Mouse (Mus musculus) intestine, postnatal 0 days (tissue): ENCODE measurements around the gene Nxpe4. TPM values are rescaled to one million over a fixed set of nuclear protein-coding genes. Genes with fewer than 3 reads are reported as not detected.
A peak's percentile ranks its signal among the peaks of the same experiment; 100 is the strongest.

Experiments used
- ATAC-seq: fragments of 200-750 bp; cut with Nextera tagmentation; 2 replicates; pipeline ENCODE4 v1.8.0; 2017; ENCODE audit warnings: mild to moderate bottlenecking, moderate TSS enrichment, moderate library complexity
- H3K27ac ChIP-seq: fragments of 300-500 bp; sonication (generic); 2 replicates; pipeline ENCODE4 v1.5.1; 2014; ENCODE audit warnings: mild to moderate bottlenecking, low read depth, low read length, moderate library complexity
- H3K27me3 ChIP-seq: fragments of 300-500 bp; sonication (generic); replicated peaks from 2 replicates; pipeline ENCODE4 v1.6.1; 2014; ENCODE audit warnings: low read length, mixed read lengths; ENCODE audit not compliant: control insufficient read depth, insufficient read depth
- H3K36me3 ChIP-seq: fragments of 300-500 bp; sonication (generic); 2 replicates; pipeline ENCODE4 v1.6.1; 2014; ENCODE audit warnings: mild to moderate bottlenecking, moderate library complexity; ENCODE audit not compliant: control insufficient read depth, insufficient read depth
- H3K4me1 ChIP-seq: fragments of 300-500 bp; sonication (generic); replicated peaks from 2 replicates; pipeline ENCODE4 v1.6.1; 2014; ENCODE audit warnings: antibody characterized with exemption, low read length, mixed read lengths; ENCODE audit not compliant: control insufficient read depth, insufficient read depth
- H3K4me2 ChIP-seq: fragments of 300-500 bp; sonication (generic); replicated peaks from 2 replicates; pipeline ENCODE4 v1.6.1; 2014; ENCODE audit warnings: low read depth, mild to moderate bottlenecking, moderate library complexity
- H3K4me3 ChIP-seq: fragments of 300-500 bp; sonication (generic); 2 replicates; pipeline ENCODE4 v1.5.1; 2014; ENCODE audit warnings: low read depth, low read length
- H3K9ac ChIP-seq: fragments of 300-500 bp; sonication (generic); 2 replicates; pipeline ENCODE4 v1.6.1; 2014; ENCODE audit warnings: mild to moderate bottlenecking, low read depth, low read length
- H3K9me3 ChIP-seq: fragments of 300-500 bp; sonication (generic); 2 replicates; pipeline ENCODE4 v1.6.1; 2016; ENCODE audit warnings: mixed run types; ENCODE audit not compliant: control insufficient read depth
- CTCF ChIP-seq: sonication (generic); IDR thresholded peaks from 2 replicates; pipeline ENCODE4 v1.5.1; 2016; ENCODE audit warnings: low read depth, mild to moderate bottlenecking, control low read depth, antibody characterized with exemption, moderate library complexity
- WGBS: fragments of 180-500 bp; shearing (Covaris S2); extraction: QIAGEN DNeasy Blood & Tissue Kit; methylation state at CpG from one replicate; pipeline ENCODE4 v1.1.7; 2014; 5-methylcytosine and 5-hydroxymethylcytosine counted together
- polyA plus RNA-seq: library from polyadenylated mRNA; unstranded; fragments of >200 nt; fragmentation: Nextera tagmentation; extraction: Ambion mirVana; gene quantifications from 2 replicates; pipeline ENCODE4 v1.2.1, GENCODE M21; 2015

Gene Nxpe4
- polyA plus RNA-seq, 1 experiment from 2014 or later, result 2.0 TPM

- 0 out of 2 replicates have a peak, but pooled peaks cover 7% of the 10 kb centered on the region for H3K27me3 ChIP-seq
- peak; percentile 53; the same call in 1 of the 2 replicates for ATAC-seq
- WGBS, result 13% methylated on average over 21 of the region's 21 CpGs
- TF ChIP-seq CTCF, result peak; percentile 85
- peak overlapping the region; percentile 72 for H3K4me2 ChIP-seq
- H3K36me3 ChIP-seq, result no peaks in the 10 kb centered on the region
- no peaks in the 10 kb centered on the region for H3K9me3 ChIP-seq
- H3K9ac ChIP-seq, result no peak overlapping the region
- peak overlapping the region; percentile 35 for H3K4me3 ChIP-seq
- H3K4me1 ChIP-seq, result no peaks in the 10 kb centered on the region
- H3K27ac ChIP-seq, result no peak overlapping the region
Measured at GRCm38 (mm10) chr9:48266286-48267027, 104.6 kb downstream of the Nxpe4 start.

- H3K9me3 ChIP-seq, result no peaks in the 10 kb centered on the region
- whole genome bisulfite sequencing, result 1% methylated on average over 16 of the region's 16 CpGs
- no peak overlapping the region for H3K27ac ChIP-seq
- no peak overlapping the region for H3K9ac ChIP-seq
- H3K4me3 ChIP-seq, result peak overlapping the region; percentile 35
- peak overlapping the region; percentile 72 for H3K4me2 ChIP-seq
- no peaks in the 10 kb centered on the region for H3K4me1 ChIP-seq
- 0 out of 2 replicates have a peak, but pooled peaks cover 7% of the 10 kb centered on the region for H3K27me3 ChIP-seq
- no peak for TF ChIP-seq CTCF
- H3K36me3 ChIP-seq, result no peaks in the 10 kb centered on the region
- no peak for ATAC-seq
Measured at GRCm38 (mm10) chr9:48267028-48267441, 105.2 kb downstream of the Nxpe4 start.

GRCm38 (mm10) chr9:48267960-48268359, 106.1 kb downstream of the Nxpe4 start:
- H3K36me3 ChIP-seq, result no peaks in the 10 kb centered on the region
- H3K4me3 ChIP-seq, result no peak overlapping the region
- ATAC-seq, result no peak
- no peak overlapping the region for H3K4me2 ChIP-seq
- 74% methylated on average over 1 of the region's 1 CpGs for WGBS
- no peak overlapping the region for H3K9ac ChIP-seq
- H3K9me3 ChIP-seq, result no peaks in the 10 kb centered on the region
- TF ChIP-seq CTCF, result no peak
- no peak overlapping the region for H3K27ac ChIP-seq
- H3K27me3 ChIP-seq, result 0 out of 2 replicates have a peak, but pooled peaks cover 7% of the 10 kb centered on the region
- H3K4me1 ChIP-seq, result no peaks in the 10 kb centered on the region

- H3K4me2 ChIP-seq, result no peak overlapping the region
- WGBS, result 92% methylated on average over 15 of the region's 15 CpGs
- ATAC-seq, result no peak
- H3K4me1 ChIP-seq, result no peaks in the 10 kb centered on the region
- H3K27me3 ChIP-seq, result no peaks in the 10 kb centered on the region
- no peaks in the 10 kb centered on the region for H3K36me3 ChIP-seq
- no peak overlapping the region for H3K27ac ChIP-seq
- H3K9me3 ChIP-seq, result no peaks in the 10 kb centered on the region
- TF ChIP-seq CTCF, result no peak
- H3K9ac ChIP-seq, result no peak overlapping the region
- no peak overlapping the region for H3K4me3 ChIP-seq
Measured at GRCm38 (mm10) chr9:48276831-48277230, 115.0 kb downstream of the Nxpe4 start.

GRCm38 (mm10) chr9:48284221-48284620, 122.4 kb downstream of the Nxpe4 start:
- no peaks in the 10 kb centered on the region for H3K9me3 ChIP-seq
- H3K27ac ChIP-seq, result no peak overlapping the region
- TF ChIP-seq CTCF, result no peak
- H3K27me3 ChIP-seq, result no peaks in the 10 kb centered on the region
- no peak overlapping the region for H3K4me2 ChIP-seq
- 62% methylated on average over 8 of the region's 8 CpGs for WGBS
- H3K36me3 ChIP-seq, result no peaks in the 10 kb centered on the region
- H3K4me3 ChIP-seq, result no peak overlapping the region
- no peaks in the 10 kb centered on the region for H3K4me1 ChIP-seq
- H3K9ac ChIP-seq, result no peak overlapping the region
- ATAC-seq, result no peak

- H3K9ac ChIP-seq, result no peak overlapping the region
- no peaks in the 10 kb centered on the region for H3K27me3 ChIP-seq
- H3K36me3 ChIP-seq, result no peaks in the 10 kb centered on the region
- H3K4me1 ChIP-seq, result no peaks in the 10 kb centered on the region
- H3K27ac ChIP-seq, result no peak overlapping the region
- WGBS, result 100% methylated on average over 1 of the region's 1 CpGs
- no peak for TF ChIP-seq CTCF
- no peaks in the 10 kb centered on the region for H3K9me3 ChIP-seq
- ATAC-seq, result no peak
- H3K4me3 ChIP-seq, result no peak overlapping the region
- H3K4me2 ChIP-seq, result no peak overlapping the region
Measured at GRCm38 (mm10) chr9:48290281-48290680, 128.5 kb downstream of the Nxpe4 start.
